Mouse (Mus musculus) adrenal gland, adult 10 weeks (tissue): ENCODE data around the gene Gm7980. TPM values are rescaled to one million over a fixed set of nuclear protein-coding genes. Genes with fewer than 3 reads are reported as not detected.

Experiments
- polyA plus RNA-seq: library from polyadenylated mRNA; stranded (reverse); fragments of 350-450 nt; fragmentation: Illumina TruSeq; extraction: RNeasy Lipid Tissue Mini Kit (QIAGEN cat#74804); gene quantifications from one replicate; pipeline ENCODE4 v1.2.3, GENCODE M21; 2014; ENCODE audit warnings: low read depth, low replicate concordance

Gene Gm7980
- not detected for polyA plus RNA-seq

GRCm38 (mm10) chr14:41907190-41907589 lies at the start of gene Gm7980:
TSS of gene Gm7980 (minus strand) at chr14:41907290.

DNA sequence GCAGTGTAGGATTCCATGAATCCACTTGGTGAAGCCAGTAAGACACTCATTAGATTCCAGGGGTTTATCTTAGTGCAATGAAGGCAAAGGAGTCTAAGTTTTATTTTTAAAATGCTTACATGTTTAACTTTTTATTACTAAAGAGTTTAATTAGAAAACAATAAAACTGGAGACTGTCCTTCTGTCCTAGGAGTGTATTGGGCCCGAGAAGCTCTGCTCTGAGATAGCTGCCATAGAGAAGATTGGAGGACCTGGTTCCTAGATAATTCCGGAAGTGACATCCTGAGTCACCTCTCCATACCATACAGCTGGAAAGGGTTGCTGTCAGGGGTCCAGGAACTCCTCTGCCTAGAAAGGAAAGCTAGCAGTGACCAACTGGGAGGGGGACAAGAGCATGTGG lies 36.6 kb upstream of the Gm7980 start, which contains the start of gene 1700024B05Rik:
Gene 1700024B05Rik (plus strand): TSS at position 301 of the 400 bp plus-strand sequence.

GRCm38 (mm10) chr14:41924649-41925048 lies 17.6 kb upstream of the Gm7980 start, which contains the start of gene 1700049E17Rik1:
TSS of gene 1700049E17Rik1 (plus strand) at chr14:41924949.

Other genes starting within 250 kb of the Gm7980 start
- gene Gm8068, start 205.4 kb downstream of the Gm7980 start, polyA plus RNA-seq: not detected
- not detected for gene Gm7929, start 156.7 kb downstream of the Gm7980 start, polyA plus RNA-seq
- not detected for gene Gm47189, start 134.8 kb downstream of the Gm7980 start, polyA plus RNA-seq
- gene 1700049E17Rik1, start 17.7 kb upstream of the Gm7980 start, polyA plus RNA-seq: not detected
- gene 1700024B05Rik, start 36.7 kb upstream of the Gm7980 start, polyA plus RNA-seq: not detected
- gene Gm6401, start 60.6 kb upstream of the Gm7980 start, polyA plus RNA-seq: not detected
- gene Gm3543, start 76.0 kb upstream of the Gm7980 start, polyA plus RNA-seq: not detected
- gene Gm7951, start 210.1 kb upstream of the Gm7980 start, polyA plus RNA-seq: not detected